8 mouse cellular contexts compared by ENCODE assay signal in genomic region chr17:29888981-29889980, GRCm38 (mm10).
DNase-seq lines count a peak whose midpoint lies in the region; ATAC-seq and TF ChIP-seq lines count a peak whose summit lies in the region.

No protein-coding gene starts in this region.

- no peak overlapping the region for H3K9ac ChIP-seq in ES-E14 (ENCODE audit: insufficient read depth, low read depth, low read length, poor library complexity, severe bottlenecking)
- H3K9ac ChIP-seq in kidney, embryonic 16.5 days (replicated peaks; ENCODE audit: low read length) = peak overlapping the region; percentile 47
- H3K9ac ChIP-seq in liver, embryonic 14.5 days (replicated peaks) = peak overlapping the region; percentile 45; the same call in 1 of the 2 replicates

- H3K27ac ChIP-seq in ES-E14 (ENCODE audit: insufficient read depth, low read depth, low read length, poor library complexity, severe bottlenecking) = no peak overlapping the region
- H3K27ac ChIP-seq in kidney, embryonic 16.5 days (ENCODE audit: low read length) = no peak overlapping the region
- no peak overlapping the region for H3K27ac ChIP-seq in liver, embryonic 14.5 days

- H3K4me3 ChIP-seq in ES-E14 (ENCODE audit: insufficient read depth in 1 of 2, low read depth in 1 of 2, low read length in 2 of 2, poor library complexity in 1 of 2, severe bottlenecking in 1 of 2) = peak overlapping the region; percentile 21 to 61
- peak overlapping the region; percentile 67 for H3K4me3 ChIP-seq in kidney, embryonic 16.5 days (ENCODE audit: low read length)
- H3K4me3 ChIP-seq in liver, embryonic 14.5 days (ENCODE audit: insufficient read depth in 1 of 2, low read depth in 2 of 2, low read length in 2 of 2) = peak overlapping the region; percentile 49 to 64

- peak overlapping the region; percentile 99 for H3K4me2 ChIP-seq in kidney, embryonic 16.5 days (replicated peaks; ENCODE audit: low read depth, low read length)
- peak overlapping the region; percentile 80 for H3K4me2 ChIP-seq in liver, embryonic 14.5 days (ENCODE audit: low read depth)

- in situ Hi-C loops in ES-E14 (cut with MboI; ENCODE audit: low sequenced_read_pairs in 2 of 2, unreplicated experiment in 2 of 2) = loop anchor here in 1 of 2 experiments (10.0 kb wide), 1 partner anchor 114 kb away; no protein-coding TSS in a partner anchor

- peaks cover 53% of the 10 kb centered on the region for H3K27me3 ChIP-seq in kidney, embryonic 16.5 days (ENCODE audit: insufficient read depth, low read length)
- peaks cover 68% of the 10 kb centered on the region for H3K27me3 ChIP-seq in liver, embryonic 14.5 days (ENCODE audit: control insufficient read depth, insufficient read depth, low read length)

- peak; percentile 26 to 74 for DNase-seq in adrenal gland, adult (ENCODE audit: inconsistent age in 2 of 2, low spot score in 1 of 2)
- no peak for DNase-seq in adrenal gland, adult 8-10 months
- no peak for DNase-seq in ES-E14 (ENCODE audit: low read depth, low spot score)
- peak; percentile 78 for DNase-seq in embryo, embryonic 11 days
- peak; percentile 29 to 46 for DNase-seq in heart, adult 18-20 months
- no peak for DNase-seq in liver, embryonic 14.5 days (ENCODE audit: low read depth in 3 of 3, low spot score in 3 of 3)
- peak; percentile 34 for DNase-seq in retina, postnatal 7 days (ENCODE audit: low read depth, low spot score)

- H3K36me3 ChIP-seq in ES-E14 (ENCODE audit: control insufficient read depth, insufficient read depth, low read length, poor library complexity, severe bottlenecking) = no peaks in the 10 kb centered on the region
- no peaks in the 10 kb centered on the region for H3K36me3 ChIP-seq in kidney, embryonic 16.5 days (ENCODE audit: insufficient read depth, low read length)
- no peaks in the 10 kb centered on the region for H3K36me3 ChIP-seq in liver, embryonic 14.5 days (replicated peaks; ENCODE audit: control insufficient read depth, insufficient read depth, low read depth)

- no peaks in the 10 kb centered on the region for H3K9me3 ChIP-seq in ES-E14 (ENCODE audit: control insufficient read depth, insufficient read depth, low read depth, low read length)
- no peaks in the 10 kb centered on the region for H3K9me3 ChIP-seq in kidney, embryonic 16.5 days (ENCODE audit: low read length)
- no peaks in the 10 kb centered on the region for H3K9me3 ChIP-seq in liver, embryonic 14.5 days (ENCODE audit: control insufficient read depth, low read length)

- under 1% methylated on average over 67 of the region's 67 CpGs for WGBS in kidney, embryonic 16.5 days
- under 1% methylated on average over 67 of the region's 67 CpGs for WGBS in liver, embryonic 14.5 days (ENCODE audit: insufficient replicate concordance)

- ATAC-seq in kidney, embryonic 16.5 days (ENCODE audit: low FRiP score, low TSS enrichment) = peak; percentile 24; the same call in 1 of the 2 replicates
- ATAC-seq in liver, embryonic 14.5 days (ENCODE audit: insufficient read depth) = peak; percentile 69

- TF ChIP-seq EP300 in liver, embryonic 14.5 days (IDR thresholded peaks at IDR 0.05; ENCODE audit: low read depth) = peak; percentile 87

- no peak for TF ChIP-seq CTCF in liver, embryonic 14.5 days (IDR thresholded peaks at IDR 0.05; ENCODE audit: low read depth)

- H3K4me1 ChIP-seq in ES-E14 (ENCODE audit: control insufficient read depth in 2 of 2, insufficient read depth in 2 of 2, low read length in 2 of 2, poor library complexity in 1 of 2) = peaks cover 0 to 7% of the 10 kb centered on the region in 2 experiments; a peak in 1 of 4 replicates
- H3K4me1 ChIP-seq in kidney, embryonic 16.5 days (ENCODE audit: insufficient read depth, low read length) = peaks cover 25% of the 10 kb centered on the region
- H3K4me1 ChIP-seq in liver, embryonic 14.5 days (replicated peaks; ENCODE audit: control insufficient read depth in 2 of 2, insufficient read depth in 2 of 2, low read length in 1 of 2) = peaks cover 3 to 4% of the 10 kb centered on the region in 2 experiments; a peak in 2 of 4 replicates

TF ChIP-seq in ES-E14, 5 proteins besides CTCF, POLR2A, EP300 and RAD21:
- TF ChIP-seq ZNF384 (IDR thresholded peaks at IDR 0.05; ENCODE audit: low read depth, low read length) = no peak
- no peak for TF ChIP-seq MAFK (IDR thresholded peaks at IDR 0.05; ENCODE audit: insufficient read depth, low read depth, low read length)
- no peak for TF ChIP-seq CHD2 (IDR thresholded peaks at IDR 0.05; ENCODE audit: low read depth, low read length)
- no peak for TF ChIP-seq HCFC1 (IDR thresholded peaks at IDR 0.05; ENCODE audit: borderline replicate concordance, insufficient read depth, low read length)
- no peak for TF ChIP-seq ZC3H11A (IDR thresholded peaks at IDR 0.05; ENCODE audit: borderline replicate concordance, low read depth, low read length)

Comparison
In these comparisons a context has a peak if more than half of its experiments do, and no peak if none do; other contexts are left out.
1. DNase-seq: peak in adrenal gland, adult (2 of 2), embryo, embryonic 11 days (single experiment), heart, adult 18-20 months (2 of 2) and retina, postnatal 7 days (single experiment); none in adrenal gland, adult 8-10 months (single experiment), ES-E14 (single experiment) and liver, embryonic 14.5 days (0 of 3).
2. Peak in every context shown above with its lines, with median percentiles within 50 percentile points of each other: H3K4me3 ChIP-seq.